Mouse (Mus musculus) heart, postnatal 14 days (tissue): Measurements from ENCODE around the gene A030014E15Rik. TPM values are rescaled to one million over a fixed set of nuclear protein-coding genes. Genes with fewer than 3 reads are reported as not detected.
"Not testable (repeated sequence)": the region's sequence is repeated elsewhere in the genome, so short reads cannot be mapped to it uniquely, and the experiment has no call there.

ENCODE experiments used
- DNase-seq, 2 experiments: peaks; one replicate each; pipeline ENCODE4 v3.0.0; 2021 to 2022
- intact Hi-C: fragments of 180-260 bp; cut with DNase I; formaldehyde crosslinking; loops from one replicate; pipeline ENCODE4 v1.15.1; 2025
- long read RNA-seq, 2 experiments: library from polyadenylated mRNA; stranded (forward); transcript quantifications; one replicate each; pipeline ENCODE4 v2.0.0; 2021
- total RNA-seq, 2 experiments: library from RNA; stranded (reverse); gene quantifications; 2 replicates each; pipeline ENCODE4 v1.2.3; 2021

The A030014E15Rik gene
- total RNA-seq: not detected
- long read RNA-seq, experiment 1: 0 reads
- long read RNA-seq, experiment 2: 0 reads

- peak in 1 of 2 experiments; percentile 7 for DNase-seq
- intact Hi-C loops: no loop called here
These were observed at the start of gene A030014E15Rik for GRCm38 (mm10) chr1:82924650-82925049. A030014E15Rik (plus strand) TSS chr1:82924917.

GRCm38 (mm10) chr1:82879172-82879571 is 45.5 kb upstream of the A030014E15Rik start:
- intact Hi-C loops: no loop called here
- DNase-seq: no peak

- intact Hi-C loops: loop anchor here (5.0 kb wide), 1 partner anchor 38 kb away; no protein-coding TSS in a partner anchor
- DNase-seq: no peak
These were observed 44.5 kb upstream of the A030014E15Rik start for GRCm38 (mm10) chr1:82880196-82880595.

- intact Hi-C loops: loop anchor here (5.0 kb wide), 1 partner anchor 41 kb away; no protein-coding TSS in a partner anchor
These were observed 31.4 kb upstream of the A030014E15Rik start for GRCm38 (mm10) chr1:82893269-82893668.

GRCm38 (mm10) chr1:82900567-82900966 is 24.1 kb upstream of the A030014E15Rik start:
- DNase-seq: no peak
- intact Hi-C loops: no loop called here

More at GRCm38 (mm10) chr1:82893269-82893668, 31.4 kb upstream of the A030014E15Rik start:
- DNase-seq: no peak

- DNase-seq: no peak
- intact Hi-C loops: no loop called here
These were observed 23.5 kb upstream of the A030014E15Rik start for GRCm38 (mm10) chr1:82901201-82901600.

GRCm38 (mm10) chr1:82905886-82906285 is 18.8 kb upstream of the A030014E15Rik start:
- DNase-seq: no peak

GRCm38 (mm10) chr1:82913025-82913424 is 11.7 kb upstream of the A030014E15Rik start, which contains the start of gene A030005L19Rik:
A030005L19Rik (plus strand) TSS chr1:82913325.
- DNase-seq: no peak

More at GRCm38 (mm10) chr1:82905886-82906285, 18.8 kb upstream of the A030014E15Rik start:
- intact Hi-C loops: no loop called here

GRCm38 (mm10) chr1:82913434-82913833 is 11.3 kb upstream of the A030014E15Rik start:
- DNase-seq, intact Hi-C loops: not testable (repeated sequence)

More at GRCm38 (mm10) chr1:82913025-82913424, 11.7 kb upstream of the A030014E15Rik start, which contains the start of gene A030005L19Rik:
- intact Hi-C loops: no loop called here

- DNase-seq, intact Hi-C loops: not testable (repeated sequence)
These were observed 5.8 kb downstream of the A030014E15Rik start for GRCm38 (mm10) chr1:82930558-82930957.

GRCm38 (mm10) chr1:82931326-82931725 is 6.6 kb downstream of the A030014E15Rik start, which contains the start of gene Gm6217:
Gm6217 (minus strand) TSS chr1:82931399.
- intact Hi-C loops, DNase-seq: not testable (repeated sequence)

GRCm38 (mm10) chr1:82938666-82939065 is 13.9 kb downstream of the A030014E15Rik start:
- intact Hi-C loops: no loop called here
- DNase-seq: no peak

- DNase-seq, intact Hi-C loops: not testable (repeated sequence)
These were observed 17.8 kb downstream of the A030014E15Rik start for GRCm38 (mm10) chr1:82942505-82942904.

- intact Hi-C loops, DNase-seq: not testable (repeated sequence)
These were observed 18.6 kb downstream of the A030014E15Rik start, which contains the start of gene A030003K21Rik for GRCm38 (mm10) chr1:82943295-82943694. A030003K21Rik (minus strand) TSS chr1:82943388.

- intact Hi-C loops: not testable (repeated sequence)
These were observed 21.3 kb downstream of the A030014E15Rik start for GRCm38 (mm10) chr1:82946029-82946428.

GRCm38 (mm10) chr1:82948601-82949000 is 23.9 kb downstream of the A030014E15Rik start:
- no peak for DNase-seq
- intact Hi-C loops: no loop called here

More at GRCm38 (mm10) chr1:82946029-82946428, 21.3 kb downstream of the A030014E15Rik start:
- DNase-seq: not testable (repeated sequence)

GRCm38 (mm10) chr1:82955913-82956312 is 31.2 kb downstream of the A030014E15Rik start, which contains the start of gene Gm7544:
Gm7544 (minus strand) TSS chr1:82956013.
- DNase-seq, intact Hi-C loops: not testable (repeated sequence)

- DNase-seq: no peak
- intact Hi-C loops: no loop called here
These were observed 35.2 kb downstream of the A030014E15Rik start, which contains the start of gene Gm47955 for GRCm38 (mm10) chr1:82959870-82960385. Gm47955 (plus strand) TSS chr1:82960286.

GRCm38 (mm10) chr1:82966413-82966812 is 41.7 kb downstream of the A030014E15Rik start:
- DNase-seq: no peak
- intact Hi-C loops: no loop called here

GRCm38 (mm10) chr1:82972046-82972445 is 47.3 kb downstream of the A030014E15Rik start:
- intact Hi-C loops: no loop called here
- peak; percentile 11 to 38 for DNase-seq

GRCm38 (mm10) chr1:82973244-82973643 is 48.5 kb downstream of the A030014E15Rik start:
- DNase-seq: no peak
- intact Hi-C loops: no loop called here
